Mouse (Mus musculus) kidney, postnatal 25 days (tissue): ENCODE results near the gene Cmc2.
A peak's percentile ranks its signal among the peaks of the same experiment; 100 is the strongest.

Experiments
- DNase-seq, 2 experiments: peaks; one replicate each; pipeline ENCODE4 v3.0.0; 2021; ENCODE audit warnings: mixed read lengths in 2 of 2

Gene Cmc2

GRCm38 (mm10) chr8:116921337-116922059, at the start of gene Cmc2, which contains the start of gene Cenpn:
TSS of gene Cmc2 (minus strand) at chr8:116921455.
TSS of gene Cenpn (plus strand) at chr8:116921730.
- DNase-seq, result peak; percentile 93 to 95

- DNase-seq, result peak in 1 of 2 experiments; percentile 28
Measured at GRCm38 (mm10) chr8:116969531-116969930, 48.3 kb upstream of the Cmc2 start.

GRCm38 (mm10) chr8:116954415-116954814, 33.2 kb upstream of the Cmc2 start:
- no peak for DNase-seq

- no peak for DNase-seq
Measured at GRCm38 (mm10) chr8:116952428-116952827, 31.2 kb upstream of the Cmc2 start.

GRCm38 (mm10) chr8:116951778-116952177, 30.5 kb upstream of the Cmc2 start:
- peak; percentile 28 to 58 for DNase-seq

- DNase-seq, result peak; percentile 60 to 65
Measured at GRCm38 (mm10) chr8:116951369-116951768, 30.1 kb upstream of the Cmc2 start.

GRCm38 (mm10) chr8:116947589-116947988, 26.3 kb upstream of the Cmc2 start:
- DNase-seq, result no peak

- no peak for DNase-seq
Measured at GRCm38 (mm10) chr8:116946851-116947250, 25.6 kb upstream of the Cmc2 start.

- peak in 1 of 2 experiments; percentile 7 for DNase-seq
Measured at GRCm38 (mm10) chr8:116946268-116946838, 25.1 kb upstream of the Cmc2 start.

GRCm38 (mm10) chr8:116945169-116945910, 24.1 kb upstream of the Cmc2 start:
- DNase-seq, result no peak

GRCm38 (mm10) chr8:116944385-116944696, 23.1 kb upstream of the Cmc2 start:
- no peak for DNase-seq

- peak; percentile 40 to 70 for DNase-seq
Measured at GRCm38 (mm10) chr8:116943555-116944384, 22.5 kb upstream of the Cmc2 start.

GRCm38 (mm10) chr8:116943161-116943554, 21.9 kb upstream of the Cmc2 start, which contains the start of gene Atmin:
TSS of gene Atmin (plus strand) at chr8:116943393.
- peak; percentile 91 to 95 for DNase-seq

- peak in 1 of 2 experiments; percentile 19 for DNase-seq
Measured at GRCm38 (mm10) chr8:116942284-116943058, 21.2 kb upstream of the Cmc2 start.

- no peak for DNase-seq
Measured at GRCm38 (mm10) chr8:116935506-116935905, 14.3 kb upstream of the Cmc2 start.

GRCm38 (mm10) chr8:116934976-116935375, 13.7 kb upstream of the Cmc2 start:
- DNase-seq, result no peak

- no peak for DNase-seq
Measured at GRCm38 (mm10) chr8:116928588-116928987, 7.3 kb upstream of the Cmc2 start.

GRCm38 (mm10) chr8:116927880-116928279, 6.6 kb upstream of the Cmc2 start:
- peak; percentile 58 to 62 for DNase-seq

GRCm38 (mm10) chr8:116923526-116923925, 2.3 kb upstream of the Cmc2 start:
- DNase-seq, result no peak

- DNase-seq, result no peak
Measured at GRCm38 (mm10) chr8:116922060-116922757, 954 bp upstream of the Cmc2 start.

GRCm38 (mm10) chr8:116921005-116921336, 284 bp downstream of the Cmc2 start:
- no peak for DNase-seq
